Mouse (Mus musculus): Measurements from ENCODE around the gene Olfr1100. TPM values are rescaled to one million over a fixed set of nuclear protein-coding genes. Genes with fewer than 3 reads are reported as not detected.

Olfr1100 gene
- polyA plus RNA-seq (2012; fragmentation: generic; extraction: Trizol): not detected

DNA sequence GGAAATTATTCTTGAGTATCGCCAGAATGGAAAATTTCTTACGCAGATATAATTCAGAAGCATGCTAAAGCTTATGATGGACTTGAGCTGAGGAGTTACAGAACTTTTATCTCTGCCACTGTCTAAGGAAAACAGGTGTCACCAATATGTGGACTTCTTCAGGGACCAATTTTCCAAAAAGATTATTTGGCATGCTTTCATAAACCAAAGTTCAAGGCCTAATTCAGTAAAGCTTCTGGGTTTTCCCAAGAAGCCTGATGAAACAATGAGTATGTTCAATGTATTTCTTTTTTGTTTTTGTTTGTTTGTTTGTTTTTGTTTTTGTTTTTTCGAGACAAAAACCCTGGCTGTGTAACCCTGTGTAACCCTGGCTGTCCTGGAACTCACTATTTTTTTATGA, at the start of gene Olfr1100:
Gene Olfr1100, minus strand, starts transcription at position 101 of the 400 bp plus-strand sequence.
- Histone ChIP-seq H3K4me3 (no peak within 1 kb of the TSS), H3K79me2 (ENCODE audit: control insufficient read depth, insufficient read depth) (no peaks in the 10 kb centered on the region), H3ac (ENCODE audit: control insufficient read depth, insufficient read length) (no peak within 1 kb of the TSS), H3K36me3 (ENCODE audit: control insufficient read depth, insufficient read depth) (no peaks in the 10 kb centered on the region), H3K27me3 (ENCODE audit: control insufficient read depth, insufficient read depth, insufficient read length) (no peaks in the 10 kb centered on the region), H3K4me2 (ENCODE audit: low read depth) (no peak within 1 kb of the TSS)
- TF ChIP-seq REST (IDR thresholded peaks at IDR 0.05; ENCODE audit: insufficient read depth, insufficient read length) (no peak), E2F4 (IDR thresholded peaks at IDR 0.05; ENCODE audit: insufficient read depth) (no peak), MYOG (IDR thresholded peaks at IDR 0.05; ENCODE audit: control insufficient read depth in 1 of 3, insufficient read depth in 1 of 3, insufficient read length in 2 of 3, low read depth in 2 of 3) (no peak), POLR2A (IDR thresholded peaks at IDR 0.05; ENCODE audit: insufficient read length, low read depth) (no peak), TCF12 (IDR thresholded peaks at IDR 0.05; ENCODE audit: insufficient read depth, poor library complexity, severe bottlenecking) (no peak), POLR2AphosphoS2 (IDR thresholded peaks at IDR 0.05; ENCODE audit: insufficient read length, low read depth) (no peak), USF1 (IDR thresholded peaks at IDR 0.05; ENCODE audit: low read depth) (no peak), MAX (IDR thresholded peaks at IDR 0.05; ENCODE audit: low read depth) (no peak), SRF (IDR thresholded peaks at IDR 0.05; ENCODE audit: control insufficient read depth, insufficient read length, low read depth) (no peak), MYOD1 (IDR thresholded peaks at IDR 0.05; ENCODE audit: control insufficient read depth in 1 of 3, insufficient read length in 2 of 3, low read depth in 2 of 3) (no peak), TCF3 (IDR thresholded peaks at IDR 0.05; ENCODE audit: insufficient read length, low read depth) (no peak), CEBPB (IDR thresholded peaks at IDR 0.05; ENCODE audit: insufficient read depth, poor library complexity, severe bottlenecking) (no peak)

DNA sequence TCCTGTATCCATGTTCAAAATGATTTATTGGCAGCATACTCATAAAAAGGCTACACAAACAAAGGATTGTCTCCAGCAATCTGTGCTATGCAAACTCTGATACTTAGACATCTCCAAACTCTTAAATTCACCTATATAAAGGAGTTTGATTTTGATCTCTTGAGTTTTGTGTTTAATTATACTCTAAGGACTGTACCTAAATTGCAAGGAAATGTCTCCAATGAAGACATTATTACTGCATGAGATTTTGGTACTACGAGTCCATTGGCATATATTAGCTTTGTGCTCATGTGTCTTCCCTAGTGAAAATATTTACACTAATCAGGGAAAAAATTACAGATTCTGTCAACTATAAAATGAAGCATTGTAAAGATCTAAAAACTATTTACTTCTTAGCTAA, 47.2 kb upstream of the Olfr1100 start, which contains the start of gene Olfr1104:
Gene Olfr1104, minus strand, starts transcription at position 101 of the 400 bp plus-strand sequence.
- Histone ChIP-seq H3K4me2 (ENCODE audit: low read depth) (no peak within 1 kb of the TSS), H3K27me3 (ENCODE audit: control insufficient read depth, insufficient read depth, insufficient read length) (no peaks in the 10 kb centered on the region), H3ac (ENCODE audit: control insufficient read depth, insufficient read length) (no peak within 1 kb of the TSS), H3K4me3 (no peak within 1 kb of the TSS), H3K79me2 (ENCODE audit: control insufficient read depth, insufficient read depth) (no peaks in the 10 kb centered on the region), H3K36me3 (ENCODE audit: control insufficient read depth, insufficient read depth) (no peaks in the 10 kb centered on the region)
- no peak for TF ChIP-seq E2F4 (IDR thresholded peaks at IDR 0.05; ENCODE audit: insufficient read depth)
- TF ChIP-seq USF1 (IDR thresholded peaks at IDR 0.05; ENCODE audit: low read depth): no peak

DNA sequence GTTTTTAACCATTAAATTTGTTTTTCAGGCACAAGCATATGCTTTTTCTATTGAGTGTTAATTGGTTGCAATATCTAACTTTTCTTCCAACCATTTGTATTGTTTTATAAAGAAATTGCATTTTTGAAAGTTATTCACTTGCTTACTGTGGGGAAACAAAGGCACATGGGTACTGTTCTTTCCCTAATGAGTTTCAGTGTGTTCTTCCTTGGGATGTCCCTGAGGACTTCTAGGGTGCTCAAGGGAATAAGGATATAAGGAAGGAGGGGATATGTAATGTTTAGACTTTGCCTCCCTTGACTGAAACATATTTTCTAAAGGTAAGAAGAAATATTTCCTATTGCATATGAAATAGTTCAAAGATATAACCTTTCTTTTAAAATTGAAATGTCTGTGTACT, 18.3 kb upstream of the Olfr1100 start, which contains the start of gene Olfr1102:
Gene Olfr1102, plus strand, starts transcription at position 301 of the 400 bp plus-strand sequence.
- Histone ChIP-seq H3K4me3 (no peak within 1 kb of the TSS), H3K36me3 (ENCODE audit: control insufficient read depth, insufficient read depth) (no peaks in the 10 kb centered on the region), H3K79me2 (ENCODE audit: control insufficient read depth, insufficient read depth) (no peaks in the 10 kb centered on the region), H3ac (ENCODE audit: control insufficient read depth, insufficient read length) (no peak within 1 kb of the TSS), H3K4me2 (ENCODE audit: low read depth) (no peak within 1 kb of the TSS), H3K27me3 (ENCODE audit: control insufficient read depth, insufficient read depth, insufficient read length) (no peaks in the 10 kb centered on the region)
- no peak for TF ChIP-seq POLR2AphosphoS2 (IDR thresholded peaks at IDR 0.05; ENCODE audit: insufficient read length, low read depth)
- no peak for TF ChIP-seq TCF12 (IDR thresholded peaks at IDR 0.05; ENCODE audit: insufficient read depth, poor library complexity, severe bottlenecking)
- no peak for TF ChIP-seq MYOD1 (IDR thresholded peaks at IDR 0.05; ENCODE audit: control insufficient read depth in 1 of 3, insufficient read length in 2 of 3, low read depth in 2 of 3)
- no peak for TF ChIP-seq E2F4 (IDR thresholded peaks at IDR 0.05; ENCODE audit: insufficient read depth)
- no peak for TF ChIP-seq REST (IDR thresholded peaks at IDR 0.05; ENCODE audit: insufficient read depth, insufficient read length)
- no peak for TF ChIP-seq USF1 (IDR thresholded peaks at IDR 0.05; ENCODE audit: low read depth)
- no peak for TF ChIP-seq MYOG (IDR thresholded peaks at IDR 0.05; ENCODE audit: control insufficient read depth in 1 of 3, insufficient read depth in 1 of 3, insufficient read length in 2 of 3, low read depth in 2 of 3)
- no peak for TF ChIP-seq TCF3 (IDR thresholded peaks at IDR 0.05; ENCODE audit: insufficient read length, low read depth)
- TF ChIP-seq MAX (IDR thresholded peaks at IDR 0.05; ENCODE audit: low read depth): no peak
- no peak for TF ChIP-seq CEBPB (IDR thresholded peaks at IDR 0.05; ENCODE audit: insufficient read depth, poor library complexity, severe bottlenecking)
- TF ChIP-seq SRF (IDR thresholded peaks at IDR 0.05; ENCODE audit: control insufficient read depth, insufficient read length, low read depth): no peak
- TF ChIP-seq POLR2A (IDR thresholded peaks at IDR 0.05; ENCODE audit: insufficient read length, low read depth): no peak

DNA sequence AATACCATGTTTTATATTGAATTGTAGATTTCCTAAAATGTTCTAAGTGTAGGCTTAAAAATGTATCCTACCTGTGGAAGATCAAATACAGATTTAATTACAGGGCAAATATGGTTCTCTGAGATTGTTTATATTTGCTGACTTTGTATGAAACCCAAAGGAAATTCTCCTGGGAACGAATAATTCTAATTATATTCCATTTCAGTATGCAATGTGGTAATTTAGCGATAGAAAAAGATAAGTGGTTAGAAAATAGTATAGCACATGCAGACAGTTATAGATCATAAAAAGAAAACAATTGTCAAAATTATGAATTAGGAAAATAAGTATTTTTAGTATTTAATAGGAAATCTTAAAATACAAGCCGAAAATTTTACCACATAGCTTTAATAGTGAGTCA, 11.4 kb upstream of the Olfr1100 start, which contains the start of gene Olfr1101:
Gene Olfr1101, minus strand, starts transcription at position 101 of the 400 bp plus-strand sequence.
- H3K4me3 ChIP-seq: no peak within 1 kb of the TSS
- H3ac ChIP-seq (ENCODE audit: control insufficient read depth, insufficient read length): no peak within 1 kb of the TSS
- no peaks in the 10 kb centered on the region for H3K79me2 ChIP-seq (ENCODE audit: control insufficient read depth, insufficient read depth)
- TF ChIP-seq E2F4 (IDR thresholded peaks at IDR 0.05; ENCODE audit: insufficient read depth) (no peak), POLR2A (IDR thresholded peaks at IDR 0.05; ENCODE audit: insufficient read length, low read depth) (no peak), TCF12 (IDR thresholded peaks at IDR 0.05; ENCODE audit: insufficient read depth, poor library complexity, severe bottlenecking) (no peak), TCF3 (IDR thresholded peaks at IDR 0.05; ENCODE audit: insufficient read length, low read depth) (no peak), CEBPB (IDR thresholded peaks at IDR 0.05; ENCODE audit: insufficient read depth, poor library complexity, severe bottlenecking) (no peak)
- H3K27me3 ChIP-seq (ENCODE audit: control insufficient read depth, insufficient read depth, insufficient read length): no peaks in the 10 kb centered on the region
- no peak within 1 kb of the TSS for H3K4me2 ChIP-seq (ENCODE audit: low read depth)
- no peaks in the 10 kb centered on the region for H3K36me3 ChIP-seq (ENCODE audit: control insufficient read depth, insufficient read depth)

DNA sequence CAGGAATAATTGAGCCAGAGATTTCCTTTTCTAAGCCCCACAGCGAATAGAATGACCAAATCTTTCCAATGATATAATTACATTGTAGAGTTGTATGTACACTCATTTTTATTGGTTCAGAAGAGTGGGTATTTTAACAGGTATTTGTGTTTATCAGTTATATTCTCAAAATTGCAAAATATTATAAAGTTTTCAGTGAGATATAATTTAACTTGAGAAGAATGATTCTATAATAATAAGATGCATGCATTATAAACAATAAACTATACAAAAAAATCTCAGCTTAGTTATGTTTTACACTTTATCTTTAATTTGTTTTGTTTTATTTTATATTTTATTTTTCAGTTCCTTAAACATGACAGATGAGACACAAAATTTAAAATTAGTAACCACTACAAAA, 19.2 kb downstream of the Olfr1100 start, which contains the start of gene Olfr1099:
Gene Olfr1099, minus strand, starts transcription at position 101 of the 400 bp plus-strand sequence.
- H3K4me3 ChIP-seq: no peak within 1 kb of the TSS
- no peak within 1 kb of the TSS for H3K4me2 ChIP-seq (ENCODE audit: low read depth)
- H3K36me3 ChIP-seq (ENCODE audit: control insufficient read depth, insufficient read depth): no peaks in the 10 kb centered on the region
- H3K79me2 ChIP-seq (ENCODE audit: control insufficient read depth, insufficient read depth): no peaks in the 10 kb centered on the region
- no peak within 1 kb of the TSS for H3ac ChIP-seq (ENCODE audit: control insufficient read depth, insufficient read length)
- TF ChIP-seq MAX (IDR thresholded peaks at IDR 0.05; ENCODE audit: low read depth) (no peak), CEBPB (IDR thresholded peaks at IDR 0.05; ENCODE audit: insufficient read depth, poor library complexity, severe bottlenecking) (no peak), MYOG (IDR thresholded peaks at IDR 0.05; ENCODE audit: control insufficient read depth in 1 of 3, insufficient read depth in 1 of 3, insufficient read length in 2 of 3, low read depth in 2 of 3) (no peak), TCF3 (IDR thresholded peaks at IDR 0.05; ENCODE audit: insufficient read length, low read depth) (no peak), USF1 (IDR thresholded peaks at IDR 0.05; ENCODE audit: low read depth) (no peak), POLR2A (IDR thresholded peaks at IDR 0.05; ENCODE audit: insufficient read length, low read depth) (no peak), TCF12 (IDR thresholded peaks at IDR 0.05; ENCODE audit: insufficient read depth, poor library complexity, severe bottlenecking) (no peak), MYOD1 (IDR thresholded peaks at IDR 0.05; ENCODE audit: control insufficient read depth in 1 of 3, insufficient read length in 2 of 3, low read depth in 2 of 3) (no peak), REST (IDR thresholded peaks at IDR 0.05; ENCODE audit: insufficient read depth, insufficient read length) (no peak), SRF (IDR thresholded peaks at IDR 0.05; ENCODE audit: control insufficient read depth, insufficient read length, low read depth) (no peak), E2F4 (IDR thresholded peaks at IDR 0.05; ENCODE audit: insufficient read depth) (no peak), POLR2AphosphoS2 (IDR thresholded peaks at IDR 0.05; ENCODE audit: insufficient read length, low read depth) (no peak)
- no peaks in the 10 kb centered on the region for H3K27me3 ChIP-seq (ENCODE audit: control insufficient read depth, insufficient read depth, insufficient read length)

All from myocyte (in vitro differentiated cells).